Mouse (Mus musculus) stomach, embryonic 14.5 days (tissue): ENCODE data around the gene Sdk1. TPM values are rescaled to one million over a fixed set of nuclear protein-coding genes. Genes with fewer than 3 reads are reported as not detected.

Experiments used
- ATAC-seq: fragments of 200-750 bp; cut with Nextera tagmentation; 2 replicates; pipeline ENCODE4 v1.8.0; 2017; ENCODE audit warnings: low read depth, moderate TSS enrichment; ENCODE audit not compliant: insufficient number of reproducible peaks, insufficient read depth, low FRiP score
- H3K27ac ChIP-seq: fragments of 300-500 bp; sonication (generic); 2 replicates; pipeline ENCODE4 v1.5.1; 2014; ENCODE audit warnings: mild to moderate bottlenecking, low read length, moderate library complexity, mixed read lengths
- H3K27me3 ChIP-seq: fragments of 300-500 bp; sonication (generic); 2 replicates; pipeline ENCODE4 v1.6.1; 2014; ENCODE audit warnings: low read length, control low read depth, mixed read lengths; ENCODE audit not compliant: control insufficient read depth, insufficient read depth
- H3K36me3 ChIP-seq: fragments of 300-500 bp; sonication (generic); 2 replicates; pipeline ENCODE4 v1.6.1; 2014; ENCODE audit warnings: mild to moderate bottlenecking, control low read depth, low read length, moderate library complexity, mixed read lengths; ENCODE audit not compliant: control insufficient read depth, insufficient read depth
- H3K4me1 ChIP-seq: fragments of 300-500 bp; sonication (generic); 2 replicates; pipeline ENCODE4 v1.6.1; 2014; ENCODE audit warnings: low read length, control low read depth, mixed read lengths; ENCODE audit not compliant: control insufficient read depth, insufficient read depth
- H3K4me2 ChIP-seq: fragments of 300-500 bp; sonication (generic); replicated peaks from 2 replicates; pipeline ENCODE4 v1.6.1; 2014; ENCODE audit warnings: low read depth, low read length, control low read depth
- H3K4me3 ChIP-seq: fragments of 300-500 bp; sonication (generic); 2 replicates; pipeline ENCODE4 v1.5.1; 2014; ENCODE audit warnings: low read depth, low read length, control low read depth
- H3K9ac ChIP-seq: fragments of 300-500 bp; sonication (generic); replicated peaks from 2 replicates; pipeline ENCODE4 v1.6.1; 2014; ENCODE audit warnings: low read depth, mild to moderate bottlenecking, control low read depth, low read length, moderate library complexity, mixed read lengths
- H3K9me3 ChIP-seq: fragments of 300-500 bp; sonication (generic); 2 replicates; pipeline ENCODE4 v1.6.1; 2016; ENCODE audit warnings: low read depth, low read length, control low read depth; ENCODE audit not compliant: control insufficient read depth
- WGBS: fragments of 180-500 bp; shearing (Covaris S2); extraction: QIAGEN DNeasy Blood & Tissue Kit; methylation state at CpG from one replicate; pipeline ENCODE4 v1.1.7; 2014; 5-methylcytosine and 5-hydroxymethylcytosine counted together
- polyA plus RNA-seq: library from polyadenylated mRNA; unstranded; fragments of >200 nt; fragmentation: Nextera tagmentation; extraction: Ambion mirVana; gene quantifications from 2 replicates; pipeline ENCODE4 v1.2.1, GENCODE M21; 2014

Sdk1 gene
- polyA plus RNA-seq, 1 experiment from 2014 or later = 5.6 TPM

DNA sequence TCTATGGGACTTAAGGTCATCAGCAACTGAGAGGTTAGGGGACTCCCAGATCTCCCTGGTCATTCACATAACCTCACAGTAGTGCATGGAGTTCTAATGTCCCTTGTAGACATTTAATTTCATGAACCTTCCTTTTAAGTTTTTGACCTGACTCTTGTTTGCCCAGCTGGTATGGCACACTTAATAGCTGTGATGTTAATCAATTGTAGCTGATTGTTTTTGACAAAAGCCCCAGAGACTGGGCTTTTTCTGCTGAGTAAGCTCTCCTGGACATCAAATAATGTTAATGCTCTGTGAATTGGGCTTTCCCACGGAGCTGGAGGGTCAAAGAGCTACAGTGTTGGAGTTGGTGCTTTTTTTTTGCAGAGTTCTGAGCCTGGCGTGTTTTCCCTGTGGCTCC is 121.4 kb downstream of the Sdk1 start:
- WGBS = 21% methylated on average over 2 of the region's 2 CpGs
- no peak for ATAC-seq
- Histone ChIP-seq H3K4me3 (no peak overlapping the region), H3K9me3 (no peaks in the 10 kb centered on the region), H3K27ac (no peak overlapping the region), H3K4me2 (no peak overlapping the region), H3K36me3 (no peaks in the 10 kb centered on the region), H3K9ac (no peak overlapping the region), H3K27me3 (no peaks in the 10 kb centered on the region), H3K4me1 (no peaks in the 10 kb centered on the region)

- no peak overlapping the region for H3K27ac ChIP-seq
- H3K27me3 ChIP-seq = no peaks in the 10 kb centered on the region
- no peak overlapping the region for H3K9ac ChIP-seq
- no peaks in the 10 kb centered on the region for H3K4me1 ChIP-seq
- H3K4me2 ChIP-seq = no peak overlapping the region
- H3K9me3 ChIP-seq = no peaks in the 10 kb centered on the region
- H3K4me3 ChIP-seq = no peak overlapping the region
- ATAC-seq = no peak
- no peaks in the 10 kb centered on the region for H3K36me3 ChIP-seq
- WGBS = 85% methylated on average over 3 of the region's 3 CpGs
These were observed 122.7 kb downstream of the Sdk1 start for GRCm38 (mm10) chr5:141363956-141364355.

GRCm38 (mm10) chr5:141368567-141368966 is 127.3 kb downstream of the Sdk1 start:
- Histone ChIP-seq H3K4me1 (peaks cover 7% of the 10 kb centered on the region; the same call in 1 of the 2 replicates), H3K4me2 (no peak overlapping the region), H3K9me3 (no peaks in the 10 kb centered on the region), H3K4me3 (no peak overlapping the region), H3K9ac (no peak overlapping the region), H3K36me3 (no peaks in the 10 kb centered on the region), H3K27ac (peak overlapping the region; percentile 53; the same call in 1 of the 2 replicates), H3K27me3 (no peaks in the 10 kb centered on the region)
- 32% methylated on average over 4 of the region's 4 CpGs for WGBS
- ATAC-seq = no peak

- WGBS = 66% methylated on average over 2 of the region's 2 CpGs
- peaks cover 2% of the 10 kb centered on the region for H3K4me1 ChIP-seq
These were observed 133.5 kb downstream of the Sdk1 start for GRCm38 (mm10) chr5:141374797-141375196.

GRCm38 (mm10) chr5:141379836-141380773 is 138.8 kb downstream of the Sdk1 start:
- H3K4me1 ChIP-seq = peaks cover 14% of the 10 kb centered on the region
- H3K27ac ChIP-seq = no peak overlapping the region
- no peaks in the 10 kb centered on the region for H3K9me3 ChIP-seq
- H3K4me3 ChIP-seq = no peak overlapping the region
- 50% methylated on average over 9 of the region's 9 CpGs for WGBS
- H3K4me2 ChIP-seq = no peak overlapping the region
- H3K36me3 ChIP-seq = no peaks in the 10 kb centered on the region
- no peaks in the 10 kb centered on the region for H3K27me3 ChIP-seq
- ATAC-seq = no peak
- H3K9ac ChIP-seq = no peak overlapping the region

More at GRCm38 (mm10) chr5:141374797-141375196, 133.5 kb downstream of the Sdk1 start:
- no peak overlapping the region for H3K9ac ChIP-seq
- no peaks in the 10 kb centered on the region for H3K9me3 ChIP-seq
- H3K4me2 ChIP-seq = no peak overlapping the region
- ATAC-seq = no peak
- H3K36me3 ChIP-seq = no peaks in the 10 kb centered on the region
- no peak overlapping the region for H3K27ac ChIP-seq
- no peaks in the 10 kb centered on the region for H3K27me3 ChIP-seq
- H3K4me3 ChIP-seq = no peak overlapping the region

DNA sequence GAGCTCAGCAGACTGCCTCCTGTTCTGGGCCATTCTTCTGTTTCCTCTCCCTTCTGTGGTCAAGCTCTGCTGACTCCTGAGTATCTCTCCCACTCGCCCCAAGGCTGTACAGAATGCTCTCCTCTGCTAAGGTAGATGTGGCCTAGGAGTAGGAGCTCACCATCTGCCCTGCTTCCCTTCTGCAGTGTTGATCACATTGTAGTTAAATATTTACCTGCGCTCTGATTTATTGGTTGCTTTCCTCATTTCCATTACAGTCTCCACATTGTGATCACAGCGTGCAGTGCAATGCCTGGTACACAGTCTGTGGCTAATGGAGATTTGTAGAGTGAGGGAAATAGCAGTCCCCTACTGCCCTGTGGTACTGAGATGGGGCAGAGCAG is 139.5 kb downstream of the Sdk1 start:
- Histone ChIP-seq H3K4me1 (peaks cover 14% of the 10 kb centered on the region), H3K4me2 (no peak overlapping the region), H3K27ac (no peak overlapping the region), H3K9ac (no peak overlapping the region), H3K4me3 (no peak overlapping the region), H3K27me3 (no peaks in the 10 kb centered on the region), H3K9me3 (no peaks in the 10 kb centered on the region), H3K36me3 (no peaks in the 10 kb centered on the region)
- WGBS = 53% methylated on average over 3 of the region's 3 CpGs
- no peak for ATAC-seq

- no peak for ATAC-seq
- H3K4me1 ChIP-seq = peaks cover 14% of the 10 kb centered on the region
- H3K27me3 ChIP-seq = no peaks in the 10 kb centered on the region
- no peak overlapping the region for H3K4me2 ChIP-seq
- H3K36me3 ChIP-seq = no peaks in the 10 kb centered on the region
- H3K9ac ChIP-seq = no peak overlapping the region
- 85% methylated on average over 7 of the region's 7 CpGs for WGBS
- no peak overlapping the region for H3K4me3 ChIP-seq
- H3K9me3 ChIP-seq = no peaks in the 10 kb centered on the region
- no peak overlapping the region for H3K27ac ChIP-seq
These were observed 140.3 kb downstream of the Sdk1 start for GRCm38 (mm10) chr5:141381581-141381980.

DNA sequence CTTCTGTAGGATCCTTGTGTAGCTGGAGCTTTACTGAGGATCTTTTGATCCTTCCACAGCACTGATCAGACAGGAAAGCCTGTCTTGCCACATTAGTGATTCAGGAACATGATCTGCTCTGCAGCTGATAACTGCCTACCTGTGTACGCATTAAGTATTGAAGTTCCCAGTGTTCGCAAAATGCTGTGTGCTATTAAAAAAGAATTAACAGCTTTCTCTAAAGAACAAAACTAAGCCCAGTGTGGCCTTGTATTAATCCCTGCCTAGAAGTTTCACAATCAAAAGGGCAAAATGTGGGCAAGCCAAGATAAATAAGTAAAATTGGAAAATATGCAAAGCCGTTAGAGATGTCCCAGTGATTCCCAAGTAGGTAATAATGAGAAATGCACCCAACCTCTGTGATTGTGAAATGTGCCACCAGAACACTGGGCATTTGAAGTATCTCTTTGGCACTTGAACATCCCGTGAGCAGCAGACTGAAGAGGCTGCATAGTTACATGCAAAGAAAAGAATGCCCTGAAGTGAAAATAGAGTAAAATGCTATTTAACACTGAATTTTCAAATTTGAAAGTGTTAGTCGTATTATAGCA is 141.1 kb downstream of the Sdk1 start:
- H3K27ac ChIP-seq = no peak overlapping the region
- H3K9ac ChIP-seq = no peak overlapping the region
- no peak for ATAC-seq
- H3K9me3 ChIP-seq = no peaks in the 10 kb centered on the region
- peaks cover 14% of the 10 kb centered on the region for H3K4me1 ChIP-seq
- no peak overlapping the region for H3K4me3 ChIP-seq
- H3K36me3 ChIP-seq = no peaks in the 10 kb centered on the region
- no peak overlapping the region for H3K4me2 ChIP-seq
- no peaks in the 10 kb centered on the region for H3K27me3 ChIP-seq
- WGBS = 90% methylated on average over 5 of the region's 5 CpGs
